Mouse (Mus musculus) ES-Bruce4 (cell line): Measurements from ENCODE around the gene Oxsr1.

Experiments used
- CTCF ChIP-seq: IDR thresholded peaks from one replicate; pipeline ENCODE4 v1.8.1; 2011; ENCODE audit warnings: low read depth, low read length
- POLR2A ChIP-seq: IDR thresholded peaks from one replicate; pipeline ENCODE4 v1.8.1; 2011; ENCODE audit warnings: low read length; ENCODE audit not compliant: insufficient read depth

DNA sequence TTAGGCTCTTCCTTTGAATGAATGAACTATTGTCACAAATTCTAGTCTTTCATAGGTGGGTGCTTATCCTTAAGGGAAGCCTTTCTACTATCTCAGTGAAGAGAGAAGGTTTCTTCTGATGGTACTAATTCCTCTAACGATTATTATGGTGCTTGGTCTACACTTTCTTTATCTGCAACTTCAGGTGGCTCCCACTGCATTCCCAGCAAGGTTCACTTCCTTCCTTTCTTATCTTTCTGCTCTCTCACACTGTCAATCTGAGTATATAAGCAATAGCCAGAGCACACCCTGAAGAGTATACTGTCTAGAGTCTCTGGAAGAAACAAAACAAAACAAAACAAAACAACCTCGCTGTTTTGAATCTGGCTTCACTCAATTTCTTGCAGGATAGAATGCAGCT, 102.6 kb downstream of the Oxsr1 start:
- no peak for TF ChIP-seq CTCF
- no peak for TF ChIP-seq POLR2A
